Mouse (Mus musculus) embryonic facial prominence, embryonic 10.5 days (tissue): Measurements from ENCODE around the gene Pkn1. TPM values are rescaled to one million over a fixed set of nuclear protein-coding genes. Genes with fewer than 3 reads are reported as not detected.

Experiments used
- DNase-seq: peaks from one replicate; pipeline ENCODE4 v3.0.0-alpha.2; 2017; ENCODE audit warnings: low spot score
- H3K27ac ChIP-seq: fragments of 300-500 bp; sonication (generic); replicated peaks from 2 replicates; pipeline ENCODE4 v1.5.1; 2016; ENCODE audit warnings: mild to moderate bottlenecking
- H3K27me3 ChIP-seq: fragments of 300-500 bp; sonication (generic); replicated peaks from 2 replicates; pipeline ENCODE4 v1.6.1; 2016; ENCODE audit warnings: low read depth, mild to moderate bottlenecking; ENCODE audit not compliant: poor library complexity, severe bottlenecking
- H3K36me3 ChIP-seq: fragments of 300-500 bp; sonication (generic); replicated peaks from 2 replicates; pipeline ENCODE4 v1.6.1; 2016; ENCODE audit warnings: mild to moderate bottlenecking, moderate library complexity
- H3K4me1 ChIP-seq: fragments of 300-500 bp; sonication (generic); 2 replicates; pipeline ENCODE4 v1.6.1; 2016
- H3K4me3 ChIP-seq: fragments of 300-500 bp; sonication (generic); 2 replicates; pipeline ENCODE4 v1.5.1; 2016; ENCODE audit warnings: mild to moderate bottlenecking, moderate library complexity
- H3K9me3 ChIP-seq: fragments of 300-500 bp; sonication (generic); 2 replicates; pipeline ENCODE4 v1.6.1; 2016; ENCODE audit warnings: mild to moderate bottlenecking
- WGBS: fragments of 180-500 bp; shearing (Covaris S2); methylation state at CpG from one replicate; pipeline ENCODE4 v1.1.7; 2016; 5-methylcytosine and 5-hydroxymethylcytosine counted together
- polyA plus RNA-seq: library from polyadenylated mRNA; unstranded; fragments of >200 nt; fragmentation: Nextera tagmentation; extraction: Ambion mirVana; gene quantifications from 2 replicates; pipeline ENCODE4 v1.2.1, GENCODE M21; 2016

The Pkn1 gene
- polyA plus RNA-seq, 1 experiment from 2014 or later, result 30.9 TPM

GRCm38 (mm10) chr8:83656484-83657246, 42.3 kb downstream of the Pkn1 start:
- Histone ChIP-seq H3K9me3 (no peaks in the 10 kb centered on the region), H3K36me3 (peaks cover 46% of the 10 kb centered on the region), H3K27me3 (no peaks in the 10 kb centered on the region), H3K4me3 (no peak overlapping the region; the same call in 1 of the 2 replicates), H3K4me1 (peaks cover 54% of the 10 kb centered on the region), H3K27ac (no peak overlapping the region)
- WGBS, result 74% methylated on average over 13 of the region's 13 CpGs
- DNase-seq, result no peak

GRCm38 (mm10) chr8:83656043-83656442, 42.9 kb downstream of the Pkn1 start:
- DNase-seq, result no peak
- Histone ChIP-seq H3K27me3 (no peaks in the 10 kb centered on the region), H3K4me3 (no peak overlapping the region), H3K4me1 (peaks cover 49% of the 10 kb centered on the region), H3K9me3 (no peaks in the 10 kb centered on the region), H3K27ac (no peak overlapping the region), H3K36me3 (peaks cover 46% of the 10 kb centered on the region)
- 92% methylated on average over 9 of the region's 9 CpGs for WGBS

- no peaks in the 10 kb centered on the region for H3K27me3 ChIP-seq
- no peaks in the 10 kb centered on the region for H3K9me3 ChIP-seq
- WGBS, result 87% methylated on average over 6 of the region's 6 CpGs
- no peak overlapping the region for H3K27ac ChIP-seq
- H3K4me3 ChIP-seq, result peak overlapping the region; percentile 18; the same call in 1 of the 2 replicates
- peaks cover 46% of the 10 kb centered on the region for H3K36me3 ChIP-seq
- H3K4me1 ChIP-seq, result peaks cover 36% of the 10 kb centered on the region
- no peak for DNase-seq
Observed at GRCm38 (mm10) chr8:83654725-83655124, 44.3 kb downstream of the Pkn1 start.

- Histone ChIP-seq H3K9me3 (no peaks in the 10 kb centered on the region), H3K27ac (peak overlapping the region; percentile 96), H3K4me1 (peaks cover 35% of the 10 kb centered on the region), H3K36me3 (peaks cover 39% of the 10 kb centered on the region), H3K4me3 (peak overlapping the region; percentile 85), H3K27me3 (no peaks in the 10 kb centered on the region)
- 38% methylated on average over 10 of the region's 10 CpGs for WGBS
- no peak for DNase-seq
Observed at GRCm38 (mm10) chr8:83653662-83654017, 45.3 kb downstream of the Pkn1 start.

- Histone ChIP-seq H3K4me3 (peak overlapping the region; percentile 85), H3K9me3 (no peaks in the 10 kb centered on the region), H3K36me3 (peaks cover 34% of the 10 kb centered on the region), H3K4me1 (peaks cover 35% of the 10 kb centered on the region), H3K27ac (peak overlapping the region; percentile 96), H3K27me3 (no peaks in the 10 kb centered on the region)
- WGBS, result 2% methylated on average over 46 of the region's 46 CpGs
- peak; percentile 60 for DNase-seq
Observed at GRCm38 (mm10) chr8:83652744-83653661, 46.0 kb downstream of the Pkn1 start.

GRCm38 (mm10) chr8:83652030-83652743, 46.8 kb downstream of the Pkn1 start, which contains the start of gene Gipc1:
Gene Gipc1 (plus strand): TSS chr8:83652677.
- H3K27me3 ChIP-seq, result no peaks in the 10 kb centered on the region
- 5% methylated on average over 50 of the region's 50 CpGs for WGBS
- DNase-seq, result peak; percentile 98
- H3K27ac ChIP-seq, result peak within 1 kb of the TSS; percentile 96
- H3K4me1 ChIP-seq, result peaks cover 34% of the 10 kb centered on the region
- no peaks in the 10 kb centered on the region for H3K9me3 ChIP-seq
- H3K36me3 ChIP-seq, result peaks cover 26% of the 10 kb centered on the region
- H3K4me3 ChIP-seq, result peak within 1 kb of the TSS; percentile 85

GRCm38 (mm10) chr8:83649699-83650098, 49.3 kb downstream of the Pkn1 start:
- Histone ChIP-seq H3K4me1 (peaks cover 29% of the 10 kb centered on the region), H3K36me3 (peaks cover 2% of the 10 kb centered on the region), H3K4me3 (no peak overlapping the region), H3K27me3 (no peaks in the 10 kb centered on the region), H3K27ac (no peak overlapping the region), H3K9me3 (no peaks in the 10 kb centered on the region)
- no peak for DNase-seq
- WGBS, result 93% methylated on average over 6 of the region's 6 CpGs

GRCm38 (mm10) chr8:83648031-83648430, 50.9 kb downstream of the Pkn1 start:
- Histone ChIP-seq H3K27ac (no peak overlapping the region), H3K4me1 (peaks cover 14% of the 10 kb centered on the region), H3K36me3 (no peaks in the 10 kb centered on the region), H3K9me3 (no peaks in the 10 kb centered on the region), H3K27me3 (no peaks in the 10 kb centered on the region), H3K4me3 (no peak overlapping the region)
- WGBS, result 95% methylated on average over 4 of the region's 4 CpGs
- no peak for DNase-seq

GRCm38 (mm10) chr8:83647511-83647910, 51.5 kb downstream of the Pkn1 start:
- H3K9me3 ChIP-seq, result no peaks in the 10 kb centered on the region
- H3K4me1 ChIP-seq, result peaks cover 13% of the 10 kb centered on the region
- DNase-seq, result no peak
- WGBS, result 96% methylated on average over 11 of the region's 11 CpGs
- no peak overlapping the region for H3K27ac ChIP-seq
- no peaks in the 10 kb centered on the region for H3K36me3 ChIP-seq
- no peaks in the 10 kb centered on the region for H3K27me3 ChIP-seq
- H3K4me3 ChIP-seq, result no peak overlapping the region

GRCm38 (mm10) chr8:83639649-83640048, 59.3 kb downstream of the Pkn1 start:
- no peak overlapping the region for H3K4me3 ChIP-seq
- 0 out of 2 replicates have a peak, but pooled peaks cover 4% of the 10 kb centered on the region for H3K27me3 ChIP-seq
- H3K4me1 ChIP-seq, result no peaks in the 10 kb centered on the region
- no peaks in the 10 kb centered on the region for H3K36me3 ChIP-seq
- 81% methylated on average over 5 of the region's 5 CpGs for WGBS
- no peaks in the 10 kb centered on the region for H3K9me3 ChIP-seq
- no peak overlapping the region for H3K27ac ChIP-seq
- no peak for DNase-seq

GRCm38 (mm10) chr8:83638856-83639255, 60.1 kb downstream of the Pkn1 start:
- WGBS, result 75% methylated on average over 4 of the region's 4 CpGs
- Histone ChIP-seq H3K4me1 (no peaks in the 10 kb centered on the region), H3K9me3 (no peaks in the 10 kb centered on the region), H3K27ac (no peak overlapping the region), H3K27me3 (0 out of 2 replicates have a peak, but pooled peaks cover 4% of the 10 kb centered on the region), H3K4me3 (no peak overlapping the region), H3K36me3 (no peaks in the 10 kb centered on the region)
- DNase-seq, result no peak

- Histone ChIP-seq H3K27ac (no peak overlapping the region), H3K4me1 (no peaks in the 10 kb centered on the region), H3K9me3 (no peaks in the 10 kb centered on the region), H3K27me3 (no peaks in the 10 kb centered on the region), H3K4me3 (no peak overlapping the region), H3K36me3 (no peaks in the 10 kb centered on the region)
- WGBS, result 90% methylated on average over 7 of the region's 7 CpGs
- no peak for DNase-seq
Observed at GRCm38 (mm10) chr8:83632083-83632707, 66.8 kb downstream of the Pkn1 start.
